Mouse (Mus musculus) adipocyte (in vitro differentiated cells): Measurements from ENCODE around the gene Cebpb.
A peak's percentile ranks its signal among the peaks of the same experiment; 100 is the strongest.

Source experiments
- DNase-seq: peaks from one replicate; pipeline ENCODE4 v3.0.0-alpha.2; 2016; ENCODE audit warnings: low spot score

Gene Cebpb

DNA sequence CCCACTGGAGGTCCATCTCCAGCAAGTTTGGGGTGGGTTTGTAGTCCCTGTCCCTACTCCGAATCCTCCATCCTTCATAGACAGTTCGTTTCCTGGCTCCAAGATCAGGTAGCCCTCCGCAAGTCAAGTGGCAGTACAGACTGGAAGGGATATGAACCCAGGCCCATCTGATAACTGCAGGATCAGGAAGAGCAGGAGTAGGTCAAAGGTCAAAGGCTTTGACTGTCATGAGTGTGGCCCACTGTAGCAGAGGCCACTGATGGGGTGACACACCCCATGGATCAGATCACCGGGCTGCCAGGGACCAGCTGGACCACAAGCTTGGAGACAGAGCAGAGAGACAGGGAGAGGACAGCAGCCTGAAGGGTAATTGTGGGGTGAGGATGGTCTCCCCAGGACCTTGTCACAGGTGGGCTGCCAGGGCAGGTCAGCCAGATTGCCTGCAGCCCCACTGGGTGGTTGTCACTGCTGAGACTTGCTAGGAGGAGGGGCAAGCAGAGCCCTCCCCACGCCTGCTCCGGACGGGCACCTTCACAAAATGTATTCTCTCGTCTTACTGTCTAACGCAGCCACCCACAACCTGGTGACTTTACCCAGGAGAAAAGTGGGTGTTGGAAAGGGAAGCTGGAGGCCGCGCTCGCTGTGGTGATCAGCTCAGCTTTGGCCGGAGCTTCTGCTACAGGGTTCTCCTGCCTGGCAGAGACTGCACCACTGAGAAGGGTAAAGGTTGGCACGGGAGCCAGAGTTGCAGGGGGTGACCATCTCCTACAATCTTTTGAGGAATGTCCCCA is 3.4 kb downstream of the Cebpb start:
- peak; percentile 79 for DNase-seq

DNA sequence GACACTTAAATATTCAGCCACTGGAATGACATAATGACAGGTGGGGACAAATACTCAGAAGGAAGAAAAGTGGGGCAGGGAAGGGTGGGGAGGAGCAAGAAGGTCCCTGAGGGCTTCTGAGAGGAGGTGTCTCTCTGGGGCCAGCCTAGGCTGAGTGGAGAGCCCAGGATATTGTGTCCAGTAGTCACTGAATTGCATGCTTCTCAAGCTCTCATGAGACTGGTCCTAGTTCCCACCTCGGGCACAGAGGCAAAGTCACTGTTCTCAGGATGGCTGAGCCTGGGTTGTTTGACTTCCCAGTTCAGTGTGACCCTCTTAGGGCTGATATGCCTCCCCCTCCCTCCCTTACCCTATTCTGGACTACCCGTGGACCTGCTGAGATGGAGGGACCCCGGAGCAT is 4.1 kb downstream of the Cebpb start:
- no peak for DNase-seq

DNA sequence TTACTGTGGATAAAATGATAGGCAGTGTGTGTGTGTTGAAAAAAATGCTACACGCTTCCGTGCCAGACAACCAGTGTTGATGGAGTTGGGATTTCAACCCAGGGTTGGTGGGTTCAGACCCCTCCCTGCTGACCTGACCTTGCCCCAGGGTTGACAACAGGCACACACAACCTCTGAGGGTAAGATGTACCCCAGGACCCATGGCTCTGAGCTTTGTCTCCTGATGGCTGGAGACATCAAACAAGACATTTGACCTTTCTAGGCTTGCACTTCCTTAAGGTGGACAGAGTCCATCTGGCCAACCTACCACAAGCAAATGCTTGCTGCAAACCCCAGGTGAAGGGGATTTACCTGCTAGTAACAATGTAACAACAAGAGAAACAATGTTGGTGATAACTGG is 4.8 kb downstream of the Cebpb start:
- DNase-seq = peak; percentile 58

DNA sequence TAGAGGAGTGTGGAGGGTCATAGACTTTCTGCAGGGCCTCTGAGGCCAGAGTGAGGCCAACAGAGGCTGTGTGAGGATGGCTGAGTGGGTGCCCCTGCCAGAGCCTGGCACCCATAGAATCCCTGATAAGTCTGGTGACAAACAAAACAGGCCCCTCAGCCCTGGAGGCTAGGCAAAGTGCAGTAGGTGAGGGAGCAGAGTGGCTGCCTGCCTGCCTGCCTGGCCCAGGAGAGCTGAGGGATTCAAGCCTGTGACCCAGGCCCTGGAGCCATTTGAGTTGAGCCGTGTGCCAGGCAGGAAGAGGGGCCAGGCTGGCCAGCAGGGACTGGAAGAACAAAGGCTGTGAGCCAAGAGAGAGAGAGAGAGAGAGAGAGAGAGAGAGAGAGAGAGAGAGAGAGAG is 5.5 kb downstream of the Cebpb start:
- DNase-seq = peak; percentile 89

DNA sequence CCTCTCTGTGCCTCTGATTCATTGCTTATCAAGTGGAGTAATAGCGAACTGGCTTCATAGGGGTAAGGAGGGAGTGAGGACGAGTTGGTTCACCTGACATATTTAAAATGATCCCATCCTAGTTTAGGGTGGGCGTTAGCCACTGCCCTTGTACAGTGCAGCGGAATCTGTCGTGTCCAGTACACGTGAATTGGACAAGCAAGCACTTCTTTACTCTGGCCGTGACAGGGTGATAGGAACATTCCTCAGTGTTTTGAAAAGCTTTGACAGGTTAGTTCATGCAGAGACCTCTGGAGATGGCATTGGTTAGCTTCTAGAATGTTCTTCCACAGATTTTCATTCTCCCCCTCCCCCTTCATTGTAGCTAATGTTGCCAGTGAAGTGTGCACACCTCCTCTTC is 6.2 kb downstream of the Cebpb start:
- DNase-seq = peak; percentile 48

DNA sequence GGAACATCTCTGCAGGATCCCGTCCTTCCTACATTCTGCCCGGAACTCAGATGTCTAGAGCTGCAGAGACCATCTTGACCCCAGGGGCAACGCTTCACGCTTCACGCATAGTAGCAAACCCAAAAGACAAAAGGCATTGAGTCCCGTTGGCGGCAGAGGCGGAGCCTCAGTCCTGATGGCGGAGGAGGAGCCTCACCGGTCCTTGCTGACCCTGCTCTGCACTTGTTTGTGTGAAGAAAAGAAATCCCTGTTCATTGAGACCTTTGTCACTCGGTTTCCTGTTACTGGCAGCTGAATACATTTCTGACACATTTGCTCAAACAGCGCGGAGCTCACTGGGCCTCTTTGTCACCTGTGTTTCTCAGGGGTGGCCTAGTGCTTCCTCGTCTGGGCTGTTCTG is 6.8 kb downstream of the Cebpb start:
- DNase-seq = peak; percentile 53

DNA sequence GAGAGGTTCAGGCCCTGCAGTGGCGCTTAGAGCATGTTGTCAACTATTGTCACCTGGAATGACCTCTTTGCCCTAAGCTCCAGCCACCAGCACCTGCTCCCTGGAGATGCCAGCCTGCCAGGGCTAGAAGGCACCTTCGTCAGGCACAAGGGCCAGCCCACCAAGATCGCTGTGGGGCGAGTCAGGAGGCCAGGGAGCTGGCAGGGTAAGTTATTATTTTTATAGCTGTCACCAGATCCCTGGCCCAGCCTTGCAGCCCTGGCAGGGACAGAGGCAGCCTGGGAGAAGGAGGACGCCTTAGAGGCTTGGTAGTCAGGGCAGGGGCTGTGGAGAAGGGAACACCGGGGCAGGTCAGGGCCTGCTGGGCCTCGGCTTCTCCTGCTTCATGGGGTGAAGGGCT is 7.4 kb downstream of the Cebpb start:
- DNase-seq = no peak

DNA sequence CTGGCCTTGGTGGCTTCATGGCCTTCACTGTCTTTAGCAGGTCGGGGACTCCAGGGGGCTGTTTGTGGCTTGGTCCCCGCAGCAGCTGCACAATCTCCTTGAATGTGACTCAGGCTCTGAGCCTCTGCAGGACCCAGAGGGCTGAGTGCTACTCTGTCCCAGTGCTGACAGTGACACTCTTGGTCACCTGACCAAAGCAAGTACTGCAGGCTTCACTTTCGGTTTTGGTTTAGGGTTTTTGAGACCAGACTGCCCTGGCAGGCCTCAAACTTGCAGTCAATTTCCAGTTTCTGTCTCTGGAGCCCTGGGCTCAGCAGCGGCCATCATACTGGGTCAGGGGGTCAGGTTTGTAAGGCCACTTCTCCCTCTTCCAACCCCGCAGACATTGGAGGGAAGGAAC is 9.2 kb downstream of the Cebpb start:
- peak; percentile 95 for DNase-seq

DNA sequence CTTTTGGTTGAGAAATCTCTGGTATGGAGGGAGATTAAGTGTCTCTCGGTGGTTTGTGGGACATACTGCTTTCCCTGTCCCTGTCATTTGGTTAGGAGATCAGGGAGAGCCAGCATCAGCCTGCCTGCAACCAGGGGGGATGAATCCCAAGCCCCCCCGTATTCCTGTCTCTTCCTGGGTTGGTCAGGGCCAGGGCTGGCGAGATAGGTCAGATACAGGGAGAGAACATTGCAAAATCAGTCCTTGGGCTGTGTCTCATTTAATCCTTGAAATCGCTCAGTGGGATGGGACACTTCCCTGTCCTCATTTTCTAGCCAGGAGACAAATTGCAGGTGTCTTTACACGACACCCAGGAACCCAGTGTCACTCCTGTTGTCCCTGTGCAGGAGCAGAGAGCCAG is 11.3 kb downstream of the Cebpb start:
- no peak for DNase-seq

DNA sequence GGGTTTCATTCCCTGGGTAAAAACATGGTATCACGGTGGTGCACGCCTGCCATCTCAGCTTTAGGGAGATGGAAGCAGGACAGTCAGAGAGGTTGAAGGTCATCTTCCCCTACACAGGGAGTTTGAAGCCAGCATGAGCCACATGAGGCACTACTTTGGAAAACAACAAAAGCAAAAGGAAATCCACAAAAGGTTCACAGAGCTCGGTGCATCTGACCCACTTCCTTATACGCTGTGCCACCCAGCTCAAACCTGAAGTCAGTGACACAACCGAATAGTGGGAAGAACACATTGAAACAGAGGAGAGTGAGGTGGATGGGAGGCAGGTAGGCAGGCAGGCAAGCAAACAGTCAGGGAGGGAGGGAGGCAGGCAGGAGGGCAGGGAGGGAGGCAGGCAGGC is 12.8 kb downstream of the Cebpb start:
- peak; percentile 54 for DNase-seq

DNA sequence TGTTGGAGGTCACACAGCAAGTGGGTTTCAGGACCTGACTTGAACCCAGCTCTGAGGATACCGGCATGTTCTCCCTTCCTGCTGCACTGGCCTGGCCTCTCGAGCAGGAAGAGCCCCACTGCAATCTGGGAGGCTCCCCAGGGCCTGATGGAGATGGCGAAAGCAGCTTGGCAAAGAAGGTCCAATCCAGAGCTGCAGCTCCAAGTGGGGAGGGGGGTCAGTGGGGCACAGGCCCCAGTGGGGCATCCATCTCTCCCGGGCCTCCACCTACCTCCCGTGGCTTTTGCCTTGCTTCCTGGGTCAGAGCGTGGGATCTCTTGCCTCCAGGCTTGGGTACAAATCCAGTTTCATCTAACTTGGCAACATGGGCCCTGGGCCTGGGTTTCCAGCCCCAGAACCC is 13.4 kb downstream of the Cebpb start:
- peak; percentile 94 for DNase-seq

DNA sequence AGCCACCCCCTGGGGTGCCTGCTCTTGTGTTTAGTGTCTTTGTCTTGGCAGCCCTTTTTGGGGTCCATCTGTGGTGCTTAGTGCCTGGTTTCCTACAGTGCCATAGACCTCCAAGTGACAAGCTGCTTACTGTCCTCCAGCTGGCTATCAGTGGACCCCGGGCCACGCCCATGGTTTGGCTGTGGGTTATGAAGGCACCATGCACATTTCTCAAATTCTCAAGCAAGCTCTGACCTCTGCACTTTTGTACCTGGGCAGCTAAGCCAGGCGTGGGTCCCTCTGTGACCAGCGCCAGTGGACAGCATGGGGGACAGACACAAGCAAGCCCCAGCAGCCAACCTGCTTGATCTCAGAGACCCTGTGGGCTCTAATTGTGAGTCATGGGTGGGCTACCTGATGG is 15.7 kb downstream of the Cebpb start:
- DNase-seq = no peak

DNA sequence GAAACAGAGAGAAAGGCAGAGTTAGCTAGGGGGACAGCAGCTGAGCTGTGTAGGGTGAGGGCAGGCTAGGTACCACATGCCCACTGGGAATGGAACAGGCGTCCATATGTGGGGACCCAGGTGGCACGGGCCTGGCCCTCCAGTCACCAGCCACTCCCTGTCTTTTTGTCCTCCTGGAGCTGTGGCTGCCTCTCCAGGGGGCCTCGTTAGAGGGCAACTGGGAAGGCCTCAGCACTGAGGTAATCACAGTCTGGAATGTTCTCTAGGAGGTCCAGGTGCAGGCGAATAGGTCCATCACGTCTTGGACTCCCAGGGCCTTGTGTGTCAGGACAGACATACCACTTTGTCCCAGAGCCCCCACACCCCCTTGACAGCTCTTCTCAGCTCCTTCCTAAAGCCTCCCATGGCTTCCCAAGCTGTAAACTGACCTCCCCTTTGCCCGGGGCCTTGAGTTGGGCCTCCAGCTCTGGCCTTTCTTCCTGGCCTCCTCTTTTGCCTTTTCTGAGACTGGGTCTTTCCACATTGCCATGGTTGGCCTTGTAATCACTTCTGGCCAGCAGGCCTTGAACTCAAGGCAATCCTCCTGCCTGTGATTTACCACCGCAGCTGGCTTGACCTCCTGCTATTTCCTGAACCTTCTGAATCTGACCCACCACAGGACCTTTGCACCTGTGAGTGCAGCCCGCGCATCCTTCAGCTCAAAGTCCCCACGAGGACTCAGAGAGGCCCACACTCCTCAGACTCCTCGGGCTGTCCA is 17.6 kb downstream of the Cebpb start:
- no peak for DNase-seq

DNA sequence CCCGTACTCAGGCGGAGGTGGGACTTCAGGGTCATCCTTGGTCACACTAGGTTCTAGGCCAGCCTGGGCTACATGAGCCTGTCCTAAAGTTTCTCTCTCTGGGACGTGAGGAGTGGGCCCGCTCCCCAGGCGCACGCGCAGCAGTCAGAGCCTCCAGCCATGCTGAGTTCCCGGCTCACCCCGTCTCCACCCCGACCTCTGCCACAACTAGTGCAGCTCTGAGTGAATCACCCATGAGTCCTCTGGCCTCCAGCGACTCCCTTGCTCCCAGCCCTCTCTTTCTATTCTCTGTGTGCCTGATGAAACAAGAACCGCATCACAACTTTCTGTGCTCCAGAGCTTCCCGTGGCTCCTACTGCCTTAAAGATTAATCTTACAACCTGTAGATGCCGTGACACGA is 19.7 kb downstream of the Cebpb start:
- DNase-seq = peak; percentile 45

DNA sequence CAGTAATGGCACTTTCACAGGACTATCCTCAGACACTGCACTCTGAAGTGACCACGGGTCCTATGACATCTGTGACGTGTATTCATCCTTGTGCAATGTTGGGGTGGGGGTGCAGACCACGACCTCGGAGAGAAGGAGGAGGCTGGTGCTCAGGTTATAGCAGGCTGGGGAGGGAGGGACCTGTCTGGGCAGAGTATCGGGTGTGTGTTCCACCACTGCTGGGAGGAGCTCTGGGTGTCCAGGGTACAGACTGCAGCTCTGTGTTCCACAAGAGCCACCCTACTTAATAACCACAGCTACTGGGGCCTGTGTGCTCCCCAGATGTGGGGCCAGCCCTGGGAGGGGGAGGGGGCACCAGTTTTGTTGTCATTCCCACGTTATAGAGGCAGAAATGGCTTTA is 21.3 kb downstream of the Cebpb start:
- DNase-seq = no peak

DNA sequence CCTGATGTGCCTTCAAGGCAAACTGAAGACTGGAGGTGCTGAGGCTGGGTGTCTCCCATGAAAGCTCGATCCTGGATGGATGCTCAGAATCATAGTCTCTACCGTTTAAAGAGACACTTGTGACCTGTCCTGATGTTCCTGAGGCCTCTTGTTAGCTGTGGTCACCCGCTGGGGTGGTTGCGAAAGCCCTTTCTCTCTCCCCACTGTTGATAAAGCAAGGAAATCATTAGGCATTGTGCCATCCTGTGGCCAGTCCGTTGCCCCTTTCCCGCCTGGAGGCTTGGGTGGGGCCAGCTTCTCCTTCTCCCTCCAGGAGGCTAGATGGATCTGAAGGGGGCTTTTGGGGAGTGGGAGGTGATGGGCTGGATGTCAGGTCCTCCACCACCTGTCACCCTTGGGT is 21.9 kb downstream of the Cebpb start:
- peak; percentile 27 for DNase-seq

DNA sequence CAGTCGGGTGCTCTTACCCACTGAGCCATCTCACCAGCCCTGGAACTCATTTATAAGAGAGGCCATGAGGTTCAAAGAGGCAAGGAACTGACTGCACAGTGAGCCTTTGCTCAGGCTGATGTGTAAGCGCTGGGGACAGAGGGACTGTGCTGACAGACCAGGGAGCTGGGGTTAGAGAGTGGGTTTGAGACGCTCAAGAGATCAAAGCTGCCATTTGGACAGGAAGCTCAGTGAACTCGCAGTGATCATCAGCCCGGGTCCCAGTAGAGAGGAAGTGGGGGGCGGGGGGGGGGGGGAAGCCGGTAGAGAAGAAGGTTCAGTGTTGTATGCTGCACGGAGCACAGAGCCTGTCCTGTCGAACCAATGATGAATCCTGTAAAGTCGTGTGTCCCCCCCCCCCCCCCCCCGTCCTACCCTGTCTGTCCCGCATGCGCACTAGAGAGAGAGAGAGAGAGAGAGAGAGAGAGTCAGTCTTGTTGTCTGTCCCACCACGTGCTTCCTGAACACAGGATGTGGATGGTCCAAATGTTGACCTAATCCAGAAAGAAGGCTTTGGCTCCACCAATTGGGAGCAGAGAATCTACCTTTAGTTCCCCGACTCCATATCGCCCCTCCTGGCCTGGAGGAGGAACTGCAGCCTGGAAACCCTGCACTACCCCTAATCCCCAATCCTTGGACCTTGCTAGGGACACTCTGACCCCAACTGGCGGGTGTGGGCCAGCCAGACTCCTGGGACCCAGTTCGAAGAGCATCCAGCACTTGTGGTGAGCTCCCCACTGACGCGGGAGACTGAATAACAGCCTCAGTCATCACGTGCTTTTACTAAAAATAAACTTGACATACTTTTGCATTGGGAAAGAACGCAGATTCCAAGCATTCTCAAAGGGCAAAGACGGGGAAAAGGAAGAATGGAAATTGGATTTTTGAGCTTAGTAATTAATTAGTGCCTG is 24.4 kb downstream of the Cebpb start:
- DNase-seq = peak; percentile 43

DNA sequence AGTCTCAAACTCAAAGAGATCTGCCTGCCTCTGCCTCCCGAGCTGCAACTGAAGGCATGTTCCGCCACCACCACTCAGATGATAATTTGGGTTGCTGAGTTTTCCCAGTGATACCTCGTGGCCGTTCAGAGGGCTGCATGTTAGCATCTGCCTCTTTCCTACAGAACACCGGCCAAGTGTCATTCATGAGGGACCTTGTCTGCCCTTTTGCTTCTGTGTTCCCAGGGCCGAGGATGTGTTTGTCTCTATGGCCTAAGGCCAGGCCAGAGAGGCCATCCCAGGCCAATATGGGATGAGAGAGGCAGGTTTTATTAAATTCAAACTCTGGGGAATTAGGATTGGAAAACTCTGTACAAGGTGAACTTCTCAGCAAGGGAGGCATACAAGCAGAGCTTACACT is 25.6 kb downstream of the Cebpb start:
- DNase-seq = peak; percentile 54

DNA sequence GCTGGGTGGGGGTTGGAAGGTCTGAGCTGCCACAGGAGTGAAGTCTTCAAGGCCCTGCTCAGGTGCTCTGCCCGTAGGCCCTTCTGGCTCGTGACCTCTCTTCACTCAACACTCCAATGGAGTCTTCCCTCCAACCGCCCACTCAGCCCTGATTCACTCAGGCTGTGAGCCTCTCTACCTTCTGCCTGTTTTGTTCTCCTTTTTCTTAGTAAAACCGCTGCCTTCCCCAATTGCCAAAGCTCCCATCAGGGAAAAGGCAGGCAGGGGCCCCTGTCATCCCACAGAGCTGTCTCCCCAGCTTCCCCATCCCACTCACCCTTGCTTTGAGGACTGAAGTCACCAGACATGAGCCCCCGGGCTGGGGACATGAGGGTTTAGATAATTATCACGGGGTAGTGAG is 26.3 kb downstream of the Cebpb start:
- no peak for DNase-seq

DNA sequence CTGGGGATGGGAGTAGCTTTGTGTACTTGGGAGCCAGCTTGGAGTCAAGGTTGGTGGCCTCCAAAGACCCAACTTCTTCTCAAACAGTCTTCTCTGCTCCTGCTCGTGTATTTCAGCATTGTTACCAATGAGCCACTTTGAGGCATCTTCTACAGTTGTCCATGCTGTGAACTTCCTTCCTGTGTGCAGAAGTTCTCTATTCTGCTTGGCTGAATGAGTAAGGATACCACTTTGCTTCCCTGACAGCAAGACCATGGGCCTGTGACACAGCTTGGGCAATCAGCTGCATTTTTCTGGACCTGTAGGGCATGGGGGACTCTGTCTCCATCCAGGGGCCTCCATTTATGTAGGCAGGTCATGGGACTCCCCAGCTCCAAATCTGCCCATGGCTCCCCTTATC is 28.5 kb downstream of the Cebpb start:
- no peak for DNase-seq

DNA sequence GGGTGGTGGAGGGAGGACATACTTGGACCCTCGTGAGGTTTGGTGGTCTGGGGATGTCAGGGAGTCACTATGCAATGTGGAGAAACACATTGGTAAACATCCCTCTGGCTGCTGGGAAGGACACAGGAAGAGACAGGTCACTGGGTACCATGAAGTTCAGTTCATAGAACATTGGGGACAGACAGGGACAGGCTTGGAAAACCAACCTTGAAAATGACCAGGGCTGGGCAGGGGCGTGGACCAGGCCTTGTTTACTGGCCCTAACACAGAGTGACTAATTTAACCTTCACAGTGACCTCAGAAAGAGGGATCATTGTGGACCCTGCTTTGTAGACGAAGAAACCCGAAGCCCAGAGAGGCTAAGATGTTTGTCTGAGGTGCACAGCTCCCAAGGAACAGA is 30.8 kb downstream of the Cebpb start:
- no peak for DNase-seq

DNA sequence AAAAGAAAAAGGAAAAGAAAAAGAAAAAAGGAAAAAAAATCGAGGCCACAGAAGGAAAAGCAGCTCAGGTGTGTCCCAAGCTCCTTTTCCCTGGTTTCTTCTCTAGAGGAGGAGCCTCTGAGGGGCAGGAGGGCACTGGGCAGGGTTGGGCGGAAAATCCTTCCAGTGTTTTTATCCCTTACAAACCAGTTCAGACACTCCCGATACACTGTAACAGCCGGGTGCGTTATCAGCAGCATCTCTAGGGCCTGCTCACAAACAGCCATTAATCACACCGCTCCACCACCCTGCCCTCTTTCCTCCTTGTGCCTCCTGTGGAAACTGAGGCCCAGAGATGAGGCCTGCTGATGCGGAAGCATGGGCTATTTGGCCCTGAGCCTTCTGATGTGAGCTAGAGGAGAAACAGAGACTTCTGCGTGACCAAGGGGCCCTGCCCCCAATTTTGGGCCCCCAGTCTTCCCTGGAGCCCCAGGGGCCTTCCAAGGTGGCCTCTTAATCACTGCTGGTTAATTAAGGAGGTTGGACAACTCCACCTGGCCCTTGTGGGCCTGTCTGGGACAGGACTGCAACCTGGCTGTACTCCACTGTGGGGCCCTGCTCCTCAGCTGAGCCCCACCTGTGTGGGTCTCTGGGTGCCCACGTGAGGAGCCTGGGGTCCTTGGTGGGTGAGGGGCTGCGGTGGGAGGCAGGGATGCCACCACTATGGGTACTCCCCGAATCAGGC is 32.6 kb downstream of the Cebpb start:
- DNase-seq = no peak
